Mouse (Mus musculus): ENCODE measurements around the gene Cryz. TPM values are rescaled to one million over a fixed set of nuclear protein-coding genes. Genes with fewer than 3 reads are reported as not detected.

The Cryz gene
- polyA plus RNA-seq, 1 experiment from 2014 or later: 55.6 TPM

DNA sequence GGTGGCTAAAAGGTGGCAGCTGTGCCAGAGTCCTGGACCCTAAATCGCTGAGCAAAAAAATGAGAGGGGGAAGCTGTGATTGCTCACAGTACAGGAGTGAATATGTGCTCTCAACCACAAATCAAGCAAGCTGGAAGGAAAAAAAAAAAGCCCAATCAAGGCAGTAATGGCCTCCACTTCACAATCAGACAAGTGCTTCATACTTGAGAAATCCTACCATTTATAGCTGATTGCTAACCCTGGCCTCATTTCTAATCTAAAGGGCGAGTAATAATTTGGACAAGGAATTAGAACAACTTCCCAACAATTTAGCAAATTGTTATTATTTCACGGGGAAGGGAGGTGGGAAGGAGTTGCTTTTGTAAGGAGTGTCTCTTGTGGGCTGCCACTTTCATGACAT lies 31.1 kb upstream of the Cryz start:
- TF ChIP-seq CTCF (IDR thresholded peaks at IDR 0.05; ENCODE audit: low read depth): no peak
- no peak overlapping the region for H3K4me3 ChIP-seq (ENCODE audit: low read depth, low read length)
- H3K4me1 ChIP-seq (replicated peaks; ENCODE audit: control insufficient read depth, insufficient read depth, low read length): no peaks in the 10 kb centered on the region
- no peak overlapping the region for H3K9ac ChIP-seq (ENCODE audit: low read depth, low read length)
- H3K9me3 ChIP-seq (ENCODE audit: control insufficient read depth): no peaks in the 10 kb centered on the region
- no peak overlapping the region for H3K4me2 ChIP-seq (replicated peaks; ENCODE audit: low read depth)
- no peak overlapping the region for H3K27ac ChIP-seq (ENCODE audit: low read depth, low read length)
- no peaks in the 10 kb centered on the region for H3K36me3 ChIP-seq (ENCODE audit: control insufficient read depth, insufficient read depth)
- H3K27me3 ChIP-seq (replicated peaks; ENCODE audit: control insufficient read depth, insufficient read depth, low read length): peaks cover 12% of the 10 kb centered on the region
- WGBS: 56% methylated on average over 3 of the region's 3 CpGs
- no peak for ATAC-seq

DNA sequence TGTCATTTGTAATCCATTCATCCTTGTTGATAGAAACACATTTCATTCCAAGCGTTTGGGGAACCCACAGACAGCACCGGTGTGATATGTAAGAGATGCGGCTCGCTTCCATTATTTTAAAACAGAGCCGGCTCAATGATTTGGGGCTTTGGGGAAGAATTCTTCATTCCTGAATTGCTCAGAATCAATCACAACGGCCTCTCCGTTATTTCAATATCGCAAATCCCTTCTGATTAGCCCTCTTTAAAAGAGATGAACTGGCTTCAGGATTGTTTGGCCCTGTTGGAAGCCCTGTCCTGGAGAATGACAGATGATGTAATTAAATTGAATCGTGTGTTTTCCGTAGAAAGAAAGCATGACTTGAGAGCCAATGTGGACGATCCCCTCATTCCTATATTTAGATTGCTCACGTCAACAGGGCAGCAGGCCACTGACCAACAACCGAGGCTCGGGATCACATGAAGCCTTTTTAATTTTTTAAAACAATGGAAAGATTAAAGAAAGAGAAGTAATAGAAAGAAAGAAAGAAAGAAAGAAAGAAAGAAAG lies 26.4 kb upstream of the Cryz start:
- Histone ChIP-seq H3K4me1 (replicated peaks; ENCODE audit: control insufficient read depth, insufficient read depth, low read length) (no peaks in the 10 kb centered on the region), H3K4me2 (replicated peaks; ENCODE audit: low read depth) (no peak overlapping the region), H3K27me3 (replicated peaks; ENCODE audit: control insufficient read depth, insufficient read depth, low read length) (peaks cover 24% of the 10 kb centered on the region), H3K27ac (ENCODE audit: low read depth, low read length) (no peak overlapping the region), H3K36me3 (ENCODE audit: control insufficient read depth, insufficient read depth) (no peaks in the 10 kb centered on the region), H3K9me3 (ENCODE audit: control insufficient read depth) (no peaks in the 10 kb centered on the region), H3K4me3 (ENCODE audit: low read depth, low read length) (no peak overlapping the region), H3K9ac (ENCODE audit: low read depth, low read length) (no peak overlapping the region)
- WGBS: 49% methylated on average over 14 of the region's 14 CpGs
- no peak for ATAC-seq
- TF ChIP-seq CTCF (IDR thresholded peaks at IDR 0.05; ENCODE audit: low read depth): no peak

DNA sequence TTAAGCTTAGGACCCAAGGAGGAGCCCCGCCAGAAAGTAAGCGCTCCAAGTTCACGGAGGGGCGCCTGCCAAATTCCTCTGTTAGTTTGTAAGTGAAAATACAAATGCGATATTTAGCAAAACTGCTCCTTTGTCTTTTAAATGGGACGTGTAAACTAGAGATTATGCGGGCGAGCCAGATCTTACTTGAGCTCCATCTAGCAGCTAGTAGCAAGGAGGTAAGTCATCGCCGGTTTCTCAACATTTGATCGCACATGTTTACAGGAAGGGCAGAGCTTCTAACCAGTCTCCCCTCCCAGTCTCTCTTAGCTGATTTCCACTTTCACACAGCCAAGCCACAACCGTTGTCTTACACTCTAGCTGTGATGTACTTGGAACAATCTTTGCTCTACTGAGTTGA lies 25.7 kb upstream of the Cryz start:
- peaks cover 24% of the 10 kb centered on the region for H3K27me3 ChIP-seq (replicated peaks; ENCODE audit: control insufficient read depth, insufficient read depth, low read length)
- no peak overlapping the region for H3K4me3 ChIP-seq (ENCODE audit: low read depth, low read length)
- ATAC-seq: no peak
- no peaks in the 10 kb centered on the region for H3K36me3 ChIP-seq (ENCODE audit: control insufficient read depth, insufficient read depth)
- WGBS: 6% methylated on average over 12 of the region's 12 CpGs
- no peak overlapping the region for H3K9ac ChIP-seq (ENCODE audit: low read depth, low read length)
- no peaks in the 10 kb centered on the region for H3K4me1 ChIP-seq (replicated peaks; ENCODE audit: control insufficient read depth, insufficient read depth, low read length)
- no peaks in the 10 kb centered on the region for H3K9me3 ChIP-seq (ENCODE audit: control insufficient read depth)
- no peak overlapping the region for H3K4me2 ChIP-seq (replicated peaks; ENCODE audit: low read depth)
- no peak for TF ChIP-seq CTCF (IDR thresholded peaks at IDR 0.05; ENCODE audit: low read depth)
- H3K27ac ChIP-seq (ENCODE audit: low read depth, low read length): no peak overlapping the region

DNA sequence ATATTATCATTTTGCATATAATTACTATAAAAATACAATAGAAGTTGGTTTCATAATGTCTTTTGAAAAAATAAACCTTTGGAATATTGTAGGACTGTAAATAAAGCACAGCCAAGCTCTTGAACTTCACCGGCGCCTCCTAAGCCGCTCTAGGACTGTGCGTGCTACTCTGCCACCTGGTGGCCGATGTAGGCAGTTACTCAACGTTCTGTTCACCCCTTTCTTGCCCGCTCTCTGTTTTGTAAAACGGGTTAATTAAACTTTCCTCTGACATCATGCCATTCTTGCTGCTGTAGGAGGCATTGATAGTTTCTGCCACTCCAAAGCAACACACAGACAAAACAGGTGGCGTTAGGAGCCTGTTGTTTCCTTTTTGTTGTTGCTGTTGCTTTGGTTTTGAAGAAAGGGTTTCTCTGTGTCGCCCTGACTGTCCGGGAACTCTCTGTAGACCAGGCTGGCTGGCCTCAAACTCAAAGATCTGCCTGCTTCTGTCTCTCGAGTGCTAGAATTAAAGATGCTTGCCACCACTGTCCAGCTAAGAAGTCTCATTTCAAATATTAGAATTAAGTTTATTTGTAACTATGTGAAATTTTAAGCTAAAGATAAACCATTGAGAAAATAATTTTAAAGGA lies 24.1 kb upstream of the Cryz start:
- H3K9ac ChIP-seq (ENCODE audit: low read depth, low read length): no peak overlapping the region
- H3K36me3 ChIP-seq (ENCODE audit: control insufficient read depth, insufficient read depth): no peaks in the 10 kb centered on the region
- no peaks in the 10 kb centered on the region for H3K9me3 ChIP-seq (ENCODE audit: control insufficient read depth)
- no peak overlapping the region for H3K27ac ChIP-seq (ENCODE audit: low read depth, low read length)
- 14% methylated on average over 12 of the region's 12 CpGs for WGBS
- no peak overlapping the region for H3K4me3 ChIP-seq (ENCODE audit: low read depth, low read length)
- H3K4me2 ChIP-seq (replicated peaks; ENCODE audit: low read depth): no peak overlapping the region
- peak; percentile 92 for TF ChIP-seq CTCF (IDR thresholded peaks at IDR 0.05; ENCODE audit: low read depth)
- H3K4me1 ChIP-seq (replicated peaks; ENCODE audit: control insufficient read depth, insufficient read depth, low read length): no peaks in the 10 kb centered on the region
- peaks cover 24% of the 10 kb centered on the region for H3K27me3 ChIP-seq (replicated peaks; ENCODE audit: control insufficient read depth, insufficient read depth, low read length)
- 0 out of 2 replicates have a peak, but pooled peaks have one; percentile 66 for ATAC-seq

DNA sequence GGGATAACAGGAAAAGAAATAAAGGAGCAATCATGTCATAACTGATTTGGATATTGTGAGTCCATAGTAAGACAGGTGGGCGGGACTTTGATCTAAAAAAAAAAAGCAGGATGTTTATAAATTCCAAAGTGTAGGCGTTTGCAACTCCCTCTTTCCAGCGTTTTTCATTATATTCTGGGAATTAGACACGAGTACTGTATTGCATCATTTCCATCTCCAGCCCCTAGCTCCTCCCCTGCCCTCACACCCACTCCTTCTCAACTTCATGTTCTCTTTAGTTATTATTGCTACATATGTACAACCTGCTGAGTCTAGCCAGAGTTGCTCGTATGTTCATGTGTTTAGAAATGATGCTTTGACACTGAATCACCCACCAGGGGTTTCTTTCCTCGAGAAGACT lies 22.8 kb upstream of the Cryz start:
- H3K9ac ChIP-seq (ENCODE audit: low read depth, low read length): no peak overlapping the region
- no peaks in the 10 kb centered on the region for H3K36me3 ChIP-seq (ENCODE audit: control insufficient read depth, insufficient read depth)
- no peaks in the 10 kb centered on the region for H3K9me3 ChIP-seq (ENCODE audit: control insufficient read depth)
- H3K4me3 ChIP-seq (ENCODE audit: low read depth, low read length): no peak overlapping the region
- ATAC-seq: no peak
- no peak overlapping the region for H3K27ac ChIP-seq (ENCODE audit: low read depth, low read length)
- 53% methylated on average over 6 of the region's 6 CpGs for WGBS
- H3K27me3 ChIP-seq (replicated peaks; ENCODE audit: control insufficient read depth, insufficient read depth, low read length): peaks cover 23% of the 10 kb centered on the region
- no peak overlapping the region for H3K4me2 ChIP-seq (replicated peaks; ENCODE audit: low read depth)
- no peaks in the 10 kb centered on the region for H3K4me1 ChIP-seq (replicated peaks; ENCODE audit: control insufficient read depth, insufficient read depth, low read length)
- TF ChIP-seq CTCF (IDR thresholded peaks at IDR 0.05; ENCODE audit: low read depth): no peak

DNA sequence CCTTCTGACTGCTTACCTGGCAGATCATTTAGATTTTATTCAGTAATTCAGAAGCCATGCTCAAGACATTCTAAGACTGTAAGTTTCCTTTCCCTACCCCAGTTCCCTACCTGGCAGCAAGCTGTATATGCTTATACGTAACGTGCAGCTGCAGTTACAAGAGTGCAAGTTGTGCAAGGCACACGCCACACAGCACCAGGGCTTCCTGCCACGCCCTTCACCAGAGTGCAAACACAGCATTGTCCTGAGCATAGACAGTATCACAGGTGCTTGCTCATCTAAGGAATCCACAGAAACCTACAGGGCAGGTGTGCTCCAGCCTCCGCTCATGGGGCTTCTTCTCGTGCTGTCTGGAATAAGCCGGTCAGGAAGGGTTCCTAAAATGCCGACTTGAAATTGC lies 18.6 kb upstream of the Cryz start:
- Histone ChIP-seq H3K4me1 (replicated peaks; ENCODE audit: control insufficient read depth, insufficient read depth, low read length) (no peaks in the 10 kb centered on the region), H3K9ac (ENCODE audit: low read depth, low read length) (no peak overlapping the region), H3K36me3 (ENCODE audit: control insufficient read depth, insufficient read depth) (peaks cover 14% of the 10 kb centered on the region), H3K9me3 (ENCODE audit: control insufficient read depth) (no peaks in the 10 kb centered on the region), H3K4me2 (replicated peaks; ENCODE audit: low read depth) (no peak overlapping the region), H3K27ac (ENCODE audit: low read depth, low read length) (no peak overlapping the region), H3K4me3 (ENCODE audit: low read depth, low read length) (no peak overlapping the region), H3K27me3 (replicated peaks; ENCODE audit: control insufficient read depth, insufficient read depth, low read length) (0 out of 2 replicates have a peak, but pooled peaks cover 5% of the 10 kb centered on the region)
- no peak for TF ChIP-seq CTCF (IDR thresholded peaks at IDR 0.05; ENCODE audit: low read depth)
- 78% methylated on average over 7 of the region's 8 CpGs for WGBS
- ATAC-seq: peak; percentile 65; the same call in 1 of the 2 replicates

All from intestine, postnatal 0 days (tissue).